Comparison of ENCODE assay signal across 12 mouse cellular contexts in genomic region chr13:103957175-103957940, GRCm38 (mm10). TPM values are rescaled to one million over a fixed set of nuclear protein-coding genes. Genes with fewer than 3 reads are reported as not detected.
DNase-seq lines count a peak whose midpoint lies in the region; ATAC-seq and TF ChIP-seq lines count a peak whose summit lies in the region.
"Had no signal": no experiment of that assay in that cellular context is flagged by ENCODE, and none has a peak within 500 bp of the region (broad histone marks: within the 10 kb centered on the region; RNA-seq: fewer than 3 reads in every experiment).

No protein-coding gene starts in this region.

- TF ChIP-seq EP300 in lung, postnatal 0 days (IDR thresholded peaks at IDR 0.05) = no peak

- no peak for TF ChIP-seq CTCF in lung, postnatal 0 days (IDR thresholded peaks at IDR 0.05)
- TF ChIP-seq CTCF in small intestine, adult 2 months (IDR thresholded peaks at IDR 0.05; ENCODE audit: extremely low read depth, insufficient read length, insufficient replicate concordance, low read depth, low read length) = no peak

- DNase-seq in embryo, embryonic 10 days (ENCODE audit: low spot score) = peak; percentile 59
- DNase-seq in embryo, embryonic 9.5 days (ENCODE audit: extremely low spot score) = no peak
- peak; percentile 34 for DNase-seq in lung, postnatal 0 days (ENCODE audit: low spot score)
- DNase-seq in lung, postnatal 25 days (ENCODE audit: low spot score) = no peak
- peak; percentile 10 for DNase-seq in induced T-regulatory cell, adult 2 months (ENCODE audit: low read depth)
- DNase-seq in left cerebral cortex, postnatal 36 days (ENCODE audit: low spot score in 2 of 2) = no peak
- DNase-seq: adrenal gland, adult 8-10 months; right cerebral cortex, postnatal 14 days; thymus, adult 2 months had no signal

- intact Hi-C loops in left cerebral cortex, postnatal 36 days (cut with DNase I) = no loop called here

- H3K4me3 ChIP-seq in lung, postnatal 0 days (ENCODE audit: low read depth, low read length) = no peak overlapping the region
- no peak overlapping the region for H3K4me3 ChIP-seq in small intestine, adult 2 months (ENCODE audit: low read depth, low read length)
- no peak overlapping the region for H3K4me3 ChIP-seq in forebrain, embryonic 13.5 days
- H3K4me3 ChIP-seq: midbrain, embryonic 10.5 days had no signal

- no peak overlapping the region for H3K4me2 ChIP-seq in lung, postnatal 0 days (replicated peaks; ENCODE audit: low read depth, low read length)
- no peak overlapping the region for H3K4me2 ChIP-seq in forebrain, embryonic 13.5 days

- 24% methylated on average over 8 of the region's 8 CpGs for WGBS in lung, postnatal 0 days
- WGBS in small intestine, adult 2 months = 12% methylated on average over 8 of the region's 8 CpGs
- 79% methylated on average over 8 of the region's 8 CpGs for WGBS in forebrain, embryonic 13.5 days

- no peaks in the 10 kb centered on the region for H3K4me1 ChIP-seq in lung, postnatal 0 days (ENCODE audit: insufficient read depth, low read depth, low read length)
- peaks cover 2% of the 10 kb centered on the region for H3K4me1 ChIP-seq in small intestine, adult 2 months (ENCODE audit: control insufficient read depth, insufficient read depth, insufficient read length, low read length)
- 0 out of 2 replicates have a peak, but pooled peaks cover 6% of the 10 kb centered on the region for H3K4me1 ChIP-seq in forebrain, embryonic 13.5 days

- H3K9me3 ChIP-seq in lung, postnatal 0 days (ENCODE audit: low read length) = no peaks in the 10 kb centered on the region
- no peaks in the 10 kb centered on the region for H3K9me3 ChIP-seq in forebrain, embryonic 13.5 days (replicated peaks)
- H3K9me3 ChIP-seq: midbrain, embryonic 10.5 days had no signal

- no peak overlapping the region for H3K27ac ChIP-seq in lung, postnatal 0 days (ENCODE audit: low read length)
- H3K27ac ChIP-seq in small intestine, adult 2 months (ENCODE audit: insufficient read depth, low read depth, low read length) = peak overlapping the region; percentile 25; the same call in 1 of the 2 replicates
- H3K27ac ChIP-seq in forebrain, embryonic 13.5 days = no peak overlapping the region
- H3K27ac ChIP-seq: midbrain, embryonic 10.5 days had no signal

- no peaks in the 10 kb centered on the region for H3K27me3 ChIP-seq in lung, postnatal 0 days (replicated peaks; ENCODE audit: insufficient read depth, low read length)
- H3K27me3 ChIP-seq in small intestine, adult 2 months (ENCODE audit: control insufficient read depth, insufficient read depth, low read length) = no peaks in the 10 kb centered on the region
- H3K27me3 ChIP-seq in forebrain, embryonic 13.5 days = no peaks in the 10 kb centered on the region

- TF ChIP-seq POLR2A in small intestine, adult 2 months (IDR thresholded peaks at IDR 0.05; ENCODE audit: low read depth, low read length) = no peak

- H3K36me3 ChIP-seq in lung, postnatal 0 days (ENCODE audit: insufficient read depth, low read length) = no peaks in the 10 kb centered on the region
- no peaks in the 10 kb centered on the region for H3K36me3 ChIP-seq in small intestine, adult 2 months (ENCODE audit: control insufficient read depth, insufficient read depth, low read length)
- no peaks in the 10 kb centered on the region for H3K36me3 ChIP-seq in forebrain, embryonic 13.5 days (ENCODE audit: poor library complexity, severe bottlenecking)
- H3K36me3 ChIP-seq: midbrain, embryonic 10.5 days had no signal

- no peak for ATAC-seq in lung, postnatal 0 days
- no peak for ATAC-seq in forebrain, embryonic 13.5 days

- no peak overlapping the region for H3K9ac ChIP-seq in lung, postnatal 0 days (replicated peaks; ENCODE audit: low read depth)
- H3K9ac ChIP-seq in forebrain, embryonic 13.5 days = no peak overlapping the region

RNA-seq across cellular contexts. Expression of gene Erbin, which starts 37.0 kb away (rescaled TPM):
- 19.0 and 21.9 TPM in 2 replicates for polyA plus RNA-seq in lung, postnatal 0 days (2015; fragmentation: Nextera tagmentation; extraction: Ambion mirVana)
- polyA plus RNA-seq in small intestine, adult 2 months (2012; rRNA removed) = 4.3 and 15.7 TPM in 2 replicates
- 10 to 100 TPM; 37.6 to 42.5 TPM for total RNA-seq in left cerebral cortex, postnatal 36 days (2021)
- 14.8 and 15.6 TPM in 2 replicates for polyA plus RNA-seq in forebrain, embryonic 13.5 days (2015; fragmentation: Nextera tagmentation; extraction: Ambion mirVana)

Comparison
In these comparisons a context has a peak if more than half of its experiments do, and no peak if none do; other contexts are left out.
1. DNase-seq: peak in embryo, embryonic 10 days (single experiment), lung, postnatal 0 days (single experiment) and induced T-regulatory cell, adult 2 months (single experiment); none in embryo, embryonic 9.5 days (single experiment), lung, postnatal 25 days (single experiment) and left cerebral cortex, postnatal 36 days (0 of 2).